Mouse (Mus musculus): ENCODE data around the gene Klrb1a. TPM values are rescaled to one million over a fixed set of nuclear protein-coding genes. Genes with fewer than 3 reads are reported as not detected.

Gene Klrb1a
- polyA plus RNA-seq, 1 experiment from 2014 or later: not detected

DNA sequence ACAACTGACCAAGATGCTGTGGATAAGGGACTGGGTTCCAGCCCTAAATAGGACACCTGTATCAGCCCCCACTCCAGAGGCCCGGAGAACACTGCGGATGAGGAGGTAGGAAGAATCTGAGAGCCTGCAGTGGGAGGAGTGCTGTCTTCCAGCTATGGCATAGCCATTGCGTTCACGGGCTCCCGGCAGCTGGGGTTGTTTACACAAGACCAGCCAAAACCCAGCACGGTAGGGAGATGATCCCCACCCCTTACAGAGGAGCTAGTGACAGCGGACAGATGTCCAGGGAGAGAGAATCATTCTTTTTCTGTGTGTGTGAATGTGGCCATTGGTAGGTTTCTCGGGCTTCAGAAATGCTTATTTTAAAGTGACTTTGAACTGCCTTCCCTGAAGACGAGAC is 17.0 kb downstream of the Klrb1a start:
- Histone ChIP-seq H3K9me3 (ENCODE audit: control insufficient read depth, low read length) (no peaks in the 10 kb centered on the region), H3K4me2 (ENCODE audit: low read depth, low read length) (no peak overlapping the region), H3K36me3 (ENCODE audit: control insufficient read depth, insufficient read depth, low read length) (no peaks in the 10 kb centered on the region), H3K4me3 (ENCODE audit: low read depth, low read length) (no peak overlapping the region), H3K4me1 (ENCODE audit: control insufficient read depth, insufficient read depth, low read length) (0 out of 2 replicates have a peak, but pooled peaks cover 2% of the 10 kb centered on the region), H3K27ac (ENCODE audit: low read depth, low read length) (no peak overlapping the region), H3K9ac (replicated peaks; ENCODE audit: low read depth, low read length) (no peak overlapping the region), H3K27me3 (ENCODE audit: control insufficient read depth, insufficient read depth, low read length) (no peaks in the 10 kb centered on the region)
- ATAC-seq (ENCODE audit: low read depth): no peak
- 73% methylated on average over 9 of the region's 9 CpGs for WGBS

DNA sequence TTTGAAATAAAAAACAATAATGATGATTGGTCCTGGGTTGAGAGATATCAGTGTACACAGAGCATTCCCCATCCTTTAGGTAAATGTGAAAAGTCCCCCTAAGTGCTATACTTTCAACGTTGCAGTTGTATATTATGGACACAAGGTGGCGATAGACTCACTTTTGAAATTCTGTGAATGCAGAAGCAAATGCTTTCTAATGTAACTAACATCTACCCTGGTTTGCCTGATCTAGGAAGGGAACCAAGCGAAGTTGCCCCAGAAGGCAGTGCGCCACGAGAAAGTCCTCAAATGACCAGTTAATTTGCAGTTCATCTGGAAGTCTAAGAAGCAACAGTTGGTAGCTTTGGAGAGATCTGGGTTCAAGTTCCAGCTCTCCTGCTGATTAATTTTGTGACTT is 18.8 kb downstream of the Klrb1a start:
- 39% methylated on average over 5 of the region's 5 CpGs for WGBS
- no peaks in the 10 kb centered on the region for H3K27me3 ChIP-seq (ENCODE audit: control insufficient read depth, insufficient read depth, low read length)
- H3K9ac ChIP-seq (replicated peaks; ENCODE audit: low read depth, low read length): no peak overlapping the region
- H3K4me2 ChIP-seq (ENCODE audit: low read depth, low read length): no peak overlapping the region
- H3K36me3 ChIP-seq (ENCODE audit: control insufficient read depth, insufficient read depth, low read length): no peaks in the 10 kb centered on the region
- H3K9me3 ChIP-seq (ENCODE audit: control insufficient read depth, low read length): no peaks in the 10 kb centered on the region
- no peak overlapping the region for H3K4me3 ChIP-seq (ENCODE audit: low read depth, low read length)
- ATAC-seq (ENCODE audit: low read depth): no peak
- H3K4me1 ChIP-seq (ENCODE audit: control insufficient read depth, insufficient read depth, low read length): 0 out of 2 replicates have a peak, but pooled peaks cover 2% of the 10 kb centered on the region
- H3K27ac ChIP-seq (ENCODE audit: low read depth, low read length): no peak overlapping the region

DNA sequence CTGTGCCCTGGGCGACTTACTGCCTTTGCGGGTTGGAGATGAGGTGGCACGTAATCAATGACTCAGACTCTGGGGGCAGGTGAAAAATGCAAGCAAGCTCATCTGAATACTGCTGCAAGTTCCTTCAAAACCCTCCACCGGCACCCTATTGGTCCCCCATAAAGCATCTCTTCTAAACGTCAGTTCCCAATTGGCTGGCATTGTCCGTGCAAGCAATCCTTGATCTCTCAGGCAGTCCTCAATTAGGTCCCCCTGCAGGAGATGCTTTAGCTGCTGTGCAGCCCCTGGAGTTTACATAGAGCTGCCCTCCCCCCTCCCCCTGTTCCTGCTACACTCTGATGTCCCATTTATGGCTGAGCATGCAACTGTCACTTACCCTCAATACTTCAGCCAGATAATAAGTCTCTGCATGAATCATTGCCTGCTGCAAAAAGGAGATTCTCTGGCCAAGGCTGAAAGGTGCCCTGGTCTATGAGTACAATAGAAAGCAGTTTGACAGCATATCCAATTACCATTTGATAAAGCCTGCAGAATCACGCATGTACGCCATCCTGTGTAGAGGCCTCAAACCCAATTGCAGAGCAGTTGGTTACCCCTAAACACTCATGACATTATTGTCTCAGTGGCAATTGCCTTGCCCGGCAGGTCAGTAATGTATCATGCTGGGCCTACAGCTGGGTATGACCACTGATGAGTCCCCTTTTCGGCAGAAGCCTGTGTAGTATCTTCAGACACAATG is 20.7 kb downstream of the Klrb1a start:
- peak; percentile 77 for ATAC-seq (ENCODE audit: low read depth)
- Histone ChIP-seq H3K4me1 (ENCODE audit: control insufficient read depth, insufficient read depth, low read length) (0 out of 2 replicates have a peak, but pooled peaks cover 2% of the 10 kb centered on the region), H3K4me2 (ENCODE audit: low read depth, low read length) (peak overlapping the region; percentile 19; the same call in 1 of the 2 replicates), H3K4me3 (ENCODE audit: low read depth, low read length) (no peak overlapping the region), H3K27ac (ENCODE audit: low read depth, low read length) (no peak overlapping the region), H3K9ac (replicated peaks; ENCODE audit: low read depth, low read length) (no peak overlapping the region), H3K9me3 (ENCODE audit: control insufficient read depth, low read length) (no peaks in the 10 kb centered on the region), H3K36me3 (ENCODE audit: control insufficient read depth, insufficient read depth, low read length) (no peaks in the 10 kb centered on the region), H3K27me3 (ENCODE audit: control insufficient read depth, insufficient read depth, low read length) (no peaks in the 10 kb centered on the region)
- 42% methylated on average over 10 of the region's 10 CpGs for WGBS

DNA sequence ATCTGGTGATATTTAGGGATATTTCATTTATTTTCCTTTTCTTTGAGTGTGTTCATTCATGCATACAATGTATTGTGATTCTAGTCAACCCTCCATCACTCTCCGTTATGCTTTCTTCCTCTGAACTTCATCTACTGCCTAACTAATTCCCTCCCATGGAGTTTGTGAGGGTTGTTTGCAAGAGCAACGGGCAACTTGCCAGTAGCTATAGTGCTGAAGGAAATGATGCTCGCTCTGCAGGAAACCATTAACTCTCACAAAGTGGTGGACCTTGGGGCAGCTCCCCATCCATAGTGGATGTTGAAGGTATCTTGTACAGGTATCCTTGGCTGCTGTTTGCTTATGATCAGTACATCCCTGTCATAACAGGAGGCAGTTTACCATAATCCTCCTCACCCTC is 21.3 kb downstream of the Klrb1a start:
- Histone ChIP-seq H3K4me2 (ENCODE audit: low read depth, low read length) (peak overlapping the region; percentile 19; the same call in 1 of the 2 replicates), H3K4me3 (ENCODE audit: low read depth, low read length) (no peak overlapping the region), H3K36me3 (ENCODE audit: control insufficient read depth, insufficient read depth, low read length) (no peaks in the 10 kb centered on the region), H3K4me1 (ENCODE audit: control insufficient read depth, insufficient read depth, low read length) (0 out of 2 replicates have a peak, but pooled peaks cover 2% of the 10 kb centered on the region), H3K27ac (ENCODE audit: low read depth, low read length) (no peak overlapping the region), H3K9ac (replicated peaks; ENCODE audit: low read depth, low read length) (no peak overlapping the region), H3K27me3 (ENCODE audit: control insufficient read depth, insufficient read depth, low read length) (no peaks in the 10 kb centered on the region), H3K9me3 (ENCODE audit: control insufficient read depth, low read length) (no peaks in the 10 kb centered on the region)
- no peak; the same call in 1 of the 2 replicates for ATAC-seq (ENCODE audit: low read depth)
- 29% methylated on average over 3 of the region's 3 CpGs for WGBS

DNA sequence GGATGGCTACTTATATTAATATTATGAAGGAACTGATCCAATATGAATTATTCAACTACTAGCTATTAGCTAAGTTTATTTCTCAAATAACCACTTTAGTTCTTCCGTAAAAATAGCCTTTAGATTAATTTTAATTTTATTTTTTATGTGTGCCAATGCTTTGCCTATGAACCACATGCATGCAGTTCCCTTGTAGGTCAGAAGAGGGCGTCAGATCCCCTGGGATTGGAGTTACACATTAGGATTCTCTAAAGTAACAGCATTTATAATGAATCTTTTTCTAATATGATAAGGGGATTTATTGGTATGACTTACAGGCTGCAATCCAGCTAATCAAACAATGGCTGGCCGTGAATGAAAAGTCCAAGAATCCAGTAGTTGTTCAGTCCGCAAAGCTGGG is 23.8 kb downstream of the Klrb1a start:
- H3K9me3 ChIP-seq (ENCODE audit: control insufficient read depth, low read length): no peaks in the 10 kb centered on the region
- WGBS: 63% methylated on average over 4 of the region's 4 CpGs
- H3K9ac ChIP-seq (replicated peaks; ENCODE audit: low read depth, low read length): no peak overlapping the region
- H3K27ac ChIP-seq (ENCODE audit: low read depth, low read length): no peak overlapping the region
- no peak overlapping the region for H3K4me2 ChIP-seq (ENCODE audit: low read depth, low read length)
- 0 out of 2 replicates have a peak, but pooled peaks cover 2% of the 10 kb centered on the region for H3K4me1 ChIP-seq (ENCODE audit: control insufficient read depth, insufficient read depth, low read length)
- no peaks in the 10 kb centered on the region for H3K27me3 ChIP-seq (ENCODE audit: control insufficient read depth, insufficient read depth, low read length)
- no peaks in the 10 kb centered on the region for H3K36me3 ChIP-seq (ENCODE audit: control insufficient read depth, insufficient read depth, low read length)
- H3K4me3 ChIP-seq (ENCODE audit: low read depth, low read length): no peak overlapping the region
- ATAC-seq (ENCODE audit: low read depth): no peak

DNA sequence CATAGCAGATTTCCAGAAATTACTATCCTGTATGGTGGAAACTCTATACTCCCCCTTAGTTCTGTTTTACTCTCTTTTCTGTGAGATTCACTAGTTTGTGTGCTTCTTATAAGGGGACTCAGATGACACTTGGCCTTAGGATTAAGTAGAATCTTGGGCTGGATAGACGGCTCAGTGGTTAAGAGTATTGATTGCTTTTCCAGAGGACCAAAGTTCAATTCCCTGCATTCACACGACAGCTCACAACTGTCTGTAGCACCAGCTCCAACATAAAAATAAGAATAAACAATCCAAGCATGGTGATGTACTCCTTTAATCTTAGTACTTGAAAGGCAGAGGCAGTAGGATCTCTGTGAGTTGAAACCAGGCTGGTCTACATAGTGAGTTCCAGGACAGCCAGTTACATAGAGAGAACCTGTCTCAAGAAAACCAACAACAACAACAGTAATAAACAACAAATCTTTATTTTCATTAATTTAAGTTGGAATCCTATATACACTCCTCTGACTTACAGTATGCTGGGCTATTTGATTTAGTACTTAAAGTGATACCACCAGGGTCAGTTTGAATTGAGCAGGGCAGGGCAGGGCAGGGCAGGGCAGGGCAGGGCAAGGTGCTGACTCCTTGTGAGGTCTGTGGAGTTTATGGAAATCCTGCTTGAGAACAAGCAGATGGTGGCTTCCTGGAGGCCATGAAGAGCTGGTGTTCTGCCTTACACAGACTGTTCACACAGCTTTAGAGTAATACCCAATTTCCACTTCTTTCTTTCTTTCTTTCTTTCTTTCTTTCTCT is 24.9 kb downstream of the Klrb1a start:
- H3K27me3 ChIP-seq (ENCODE audit: control insufficient read depth, insufficient read depth, low read length): no peaks in the 10 kb centered on the region
- H3K9ac ChIP-seq (replicated peaks; ENCODE audit: low read depth, low read length): no peak overlapping the region
- 0 out of 2 replicates have a peak, but pooled peaks cover 2% of the 10 kb centered on the region for H3K4me1 ChIP-seq (ENCODE audit: control insufficient read depth, insufficient read depth, low read length)
- H3K4me3 ChIP-seq (ENCODE audit: low read depth, low read length): no peak overlapping the region
- H3K27ac ChIP-seq (ENCODE audit: low read depth, low read length): no peak overlapping the region
- no peak for ATAC-seq (ENCODE audit: low read depth)
- WGBS: 76% methylated on average over 2 of the region's 2 CpGs
- no peak overlapping the region for H3K4me2 ChIP-seq (ENCODE audit: low read depth, low read length)
- no peaks in the 10 kb centered on the region for H3K9me3 ChIP-seq (ENCODE audit: control insufficient read depth, low read length)
- H3K36me3 ChIP-seq (ENCODE audit: control insufficient read depth, insufficient read depth, low read length): no peaks in the 10 kb centered on the region

DNA sequence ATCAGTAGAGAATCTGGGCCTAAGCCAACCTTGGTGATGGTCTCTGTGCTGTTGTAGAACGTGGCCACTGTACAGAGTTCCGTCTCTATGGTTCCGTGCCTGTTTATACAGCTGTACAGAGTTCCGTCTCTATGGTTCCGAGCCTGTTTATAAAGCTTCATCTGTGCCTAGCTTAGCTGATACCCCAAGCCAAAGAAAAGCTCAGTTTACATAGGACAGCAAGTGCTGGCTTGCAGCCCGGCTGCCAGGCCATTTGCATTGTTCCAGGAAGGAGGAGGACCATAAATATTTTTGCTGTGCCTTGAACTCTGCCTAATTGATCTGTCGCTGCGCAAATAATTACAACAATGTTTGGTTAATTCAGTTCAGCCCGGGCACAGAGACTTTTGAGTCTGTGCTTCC is 26.2 kb downstream of the Klrb1a start:
- 7% methylated on average over 9 of the region's 9 CpGs for WGBS
- H3K27me3 ChIP-seq (ENCODE audit: control insufficient read depth, insufficient read depth, low read length): no peaks in the 10 kb centered on the region
- no peaks in the 10 kb centered on the region for H3K36me3 ChIP-seq (ENCODE audit: control insufficient read depth, insufficient read depth, low read length)
- peak overlapping the region; percentile 40; the same call in 1 of the 2 replicates for H3K27ac ChIP-seq (ENCODE audit: low read depth, low read length)
- peak; percentile 98 for ATAC-seq (ENCODE audit: low read depth)
- peak overlapping the region; percentile 41 for H3K4me2 ChIP-seq (ENCODE audit: low read depth, low read length)
- peak overlapping the region; percentile 13; the same call in 1 of the 2 replicates for H3K4me3 ChIP-seq (ENCODE audit: low read depth, low read length)
- peak overlapping the region; percentile 16; the same call in 1 of the 2 replicates for H3K9ac ChIP-seq (replicated peaks; ENCODE audit: low read depth, low read length)
- no peaks in the 10 kb centered on the region for H3K9me3 ChIP-seq (ENCODE audit: control insufficient read depth, low read length)
- H3K4me1 ChIP-seq (ENCODE audit: control insufficient read depth, insufficient read depth, low read length): no peaks in the 10 kb centered on the region

DNA sequence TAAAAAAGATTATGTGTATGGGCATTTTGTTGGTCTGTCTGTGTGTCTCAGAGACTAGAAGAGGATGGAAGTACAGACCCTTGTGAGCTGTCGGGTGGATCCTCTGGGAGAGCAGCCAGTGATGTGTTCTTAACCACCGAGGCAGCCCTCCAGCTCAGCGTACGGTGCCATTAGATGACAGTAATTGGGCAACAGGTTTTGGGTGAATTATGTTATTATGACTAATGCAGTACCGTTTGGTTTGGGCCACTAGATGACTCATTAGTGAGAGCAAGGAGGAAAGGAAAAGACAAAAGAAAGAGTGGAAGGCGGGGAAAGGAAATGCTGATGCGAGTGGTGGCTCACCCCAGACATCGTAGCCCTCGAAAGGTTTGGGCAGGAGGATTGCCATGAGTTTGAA is 28.7 kb downstream of the Klrb1a start:
- Histone ChIP-seq H3K27me3 (ENCODE audit: control insufficient read depth, insufficient read depth, low read length) (no peaks in the 10 kb centered on the region), H3K36me3 (ENCODE audit: control insufficient read depth, insufficient read depth, low read length) (no peaks in the 10 kb centered on the region), H3K9ac (replicated peaks; ENCODE audit: low read depth, low read length) (no peak overlapping the region), H3K4me1 (ENCODE audit: control insufficient read depth, insufficient read depth, low read length) (no peaks in the 10 kb centered on the region), H3K9me3 (ENCODE audit: control insufficient read depth, low read length) (no peaks in the 10 kb centered on the region), H3K4me3 (ENCODE audit: low read depth, low read length) (no peak overlapping the region), H3K4me2 (ENCODE audit: low read depth, low read length) (no peak overlapping the region), H3K27ac (ENCODE audit: low read depth, low read length) (no peak overlapping the region)
- ATAC-seq (ENCODE audit: low read depth): no peak
- 85% methylated on average over 9 of the region's 9 CpGs for WGBS

DNA sequence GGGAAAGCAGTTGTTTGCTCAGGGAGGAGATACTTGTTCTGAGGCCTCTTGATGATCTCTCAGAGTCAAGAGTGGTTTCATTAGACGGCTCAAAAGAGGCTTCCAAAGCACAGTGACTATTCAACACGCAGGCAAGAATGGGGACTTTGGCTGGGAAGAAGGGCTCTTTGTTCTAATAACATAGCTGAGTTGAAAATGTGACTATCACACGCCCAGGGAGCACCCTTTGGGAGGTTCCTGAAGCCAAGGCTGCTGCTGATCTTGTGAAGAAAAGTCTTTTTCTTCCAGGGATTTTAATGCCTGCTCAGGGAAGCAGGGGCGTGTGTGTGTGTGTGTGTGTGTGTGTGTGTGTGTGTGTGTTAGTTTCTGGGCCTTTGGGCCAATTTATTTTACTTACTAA is 33.9 kb downstream of the Klrb1a start:
- no peak for ATAC-seq (ENCODE audit: low read depth)
- no peaks in the 10 kb centered on the region for H3K9me3 ChIP-seq (ENCODE audit: control insufficient read depth, low read length)
- no peaks in the 10 kb centered on the region for H3K4me1 ChIP-seq (ENCODE audit: control insufficient read depth, insufficient read depth, low read length)
- H3K9ac ChIP-seq (replicated peaks; ENCODE audit: low read depth, low read length): no peak overlapping the region
- WGBS: 42% methylated on average over 4 of the region's 4 CpGs
- no peak overlapping the region for H3K4me2 ChIP-seq (ENCODE audit: low read depth, low read length)
- H3K4me3 ChIP-seq (ENCODE audit: low read depth, low read length): no peak overlapping the region
- no peaks in the 10 kb centered on the region for H3K36me3 ChIP-seq (ENCODE audit: control insufficient read depth, insufficient read depth, low read length)
- H3K27me3 ChIP-seq (ENCODE audit: control insufficient read depth, insufficient read depth, low read length): no peaks in the 10 kb centered on the region
- no peak overlapping the region for H3K27ac ChIP-seq (ENCODE audit: low read depth, low read length)

Data from neural tube, embryonic 14.5 days (tissue).